Mouse (Mus musculus): Measurements from ENCODE around the gene Sh3glb1. TPM values are rescaled to one million over a fixed set of nuclear protein-coding genes. Genes with fewer than 3 reads are reported as not detected.

Gene Sh3glb1
- total RNA-seq, 2 experiments from 2014 or later: 56.7 to 59.3 TPM

Other genes with a start within 250 kb of the Sh3glb1 start
- gene Hs2st1, start 150.2 kb downstream of the Sh3glb1 start, total RNA-seq (2021): 10 to 100 TPM; 50.8 to 51.1 TPM
- gene Selenof, start 150.0 kb downstream of the Sh3glb1 start, total RNA-seq (2021): 100 to 1,000 TPM; 212 TPM
- gene Clca3a1, start 40.6 kb upstream of the Sh3glb1 start, total RNA-seq (2021): under 1 TPM; 0.09 TPM
- not detected for gene Clca3a2, start 99.2 kb upstream of the Sh3glb1 start, total RNA-seq (2021)
- not detected for gene Clca3b, start 129.0 kb upstream of the Sh3glb1 start, total RNA-seq (2021)
- gene Clca4b, start 212.2 kb upstream of the Sh3glb1 start, total RNA-seq (2021): not detected